Mouse (Mus musculus) kidney, adult 2 months (tissue): Measurements from ENCODE around the gene Spink2. TPM values are rescaled to one million over a fixed set of nuclear protein-coding genes. Genes with fewer than 3 reads are reported as not detected.
"Not testable (repeated sequence)": the region's sequence is repeated elsewhere in the genome, so short reads cannot be mapped to it uniquely, and the experiment has no call there.

Experiments
- DNase-seq: peaks from one replicate; pipeline ENCODE4 v3.0.0; 2021
- H3K27ac ChIP-seq: fragments of 200-500 bp; 2 replicates; pipeline ENCODE4 v1.5.1; 2012; ENCODE audit warnings: low read depth, low read length, control low read depth, inconsistent platforms; ENCODE audit not compliant: insufficient read depth
- H3K27me3 ChIP-seq: fragments of 200-500 bp; replicated peaks from 2 replicates; pipeline ENCODE4 v1.6.1; 2012; ENCODE audit warnings: mild to moderate bottlenecking, moderate library complexity, low read length, inconsistent platforms; ENCODE audit not compliant: control insufficient read depth, insufficient read depth
- H3K36me3 ChIP-seq: fragments of 200-500 bp; 2 replicates; pipeline ENCODE4 v1.6.1; 2012; ENCODE audit warnings: mild to moderate bottlenecking, moderate library complexity, low read length, inconsistent platforms; ENCODE audit not compliant: control insufficient read depth, insufficient read depth
- H3K4me1 ChIP-seq: fragments of 200-500 bp; 2 replicates; pipeline ENCODE4 v1.6.1; 2011; ENCODE audit warnings: low read length; ENCODE audit not compliant: control insufficient read depth, insufficient read depth
- H3K4me3 ChIP-seq: fragments of 200-500 bp; 2 replicates; pipeline ENCODE4 v1.5.1; 2011; ENCODE audit warnings: mild to moderate bottlenecking, low read depth, low read length, control low read depth; ENCODE audit not compliant: insufficient read depth
- CTCF ChIP-seq: fragments of 200-500 bp; conservative IDR thresholded peaks from 2 replicates; pipeline ENCODE4 v1.5.1; 2011; ENCODE audit warnings: low read depth, mild to moderate bottlenecking, control low read depth, low read length, moderate library complexity, mixed read lengths; ENCODE audit not compliant: insufficient read depth, insufficient read length
- POLR2A ChIP-seq: fragments of 200-500 bp; IDR thresholded peaks from one replicate; pipeline ENCODE4 v1.6.1; 2011; ENCODE audit warnings: low read depth, low read length, control low read depth
- WGBS: fragments of 180-500 bp; shearing (Covaris S2); methylation state at CpG from one replicate; pipeline ENCODE4 v1.1.7; 2018; 5-methylcytosine and 5-hydroxymethylcytosine counted together
- polyA plus RNA-seq: library from polyadenylated mRNA; depleted of rRNA; stranded (reverse); fragments of >200 nt; gene quantifications from 2 replicates; pipeline ENCODE4 v1.2.3, GENCODE M21; 2012

Spink2 gene
- polyA plus RNA-seq, 1 experiment = 0.23 TPM

GRCm38 (mm10) chr5:77193951-77194350 is 17.3 kb downstream of the Spink2 start:
- TF ChIP-seq POLR2A (no peak), CTCF (peak; percentile 59)
- H3K4me1 ChIP-seq = no peaks in the 10 kb centered on the region
- no peak overlapping the region for H3K27ac ChIP-seq
- no peaks in the 10 kb centered on the region for H3K27me3 ChIP-seq
- WGBS = 56% methylated on average over 3 of the region's 3 CpGs
- no peaks in the 10 kb centered on the region for H3K36me3 ChIP-seq
- H3K4me3 ChIP-seq = no peak overlapping the region
- DNase-seq = peak; percentile 53

DNA sequence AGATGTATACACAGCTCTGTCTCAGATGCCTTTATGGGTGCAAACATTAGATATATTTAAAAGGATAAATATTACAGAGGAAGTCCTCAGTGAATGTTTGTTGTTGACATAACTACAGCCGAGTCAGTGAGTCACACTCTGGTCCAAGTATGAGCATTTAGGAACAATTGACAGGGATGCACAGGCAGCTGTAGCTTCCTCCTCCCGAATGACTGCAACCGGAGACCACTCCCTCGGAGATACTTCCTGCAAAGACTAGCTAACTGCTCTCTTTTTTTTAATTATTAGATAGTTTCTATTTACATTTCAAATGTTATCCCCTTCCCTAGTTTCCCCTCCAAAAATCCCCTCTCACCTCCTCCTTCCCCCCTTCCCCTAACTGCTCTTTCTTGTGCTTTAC is 18.0 kb downstream of the Spink2 start:
- 42% methylated on average over 4 of the region's 4 CpGs for WGBS
- Histone ChIP-seq H3K27me3 (no peaks in the 10 kb centered on the region), H3K4me3 (no peak overlapping the region), H3K36me3 (no peaks in the 10 kb centered on the region), H3K27ac (no peak overlapping the region), H3K4me1 (no peaks in the 10 kb centered on the region)
- peak; percentile 6 for DNase-seq
- no peak for TF ChIP-seq POLR2A
- TF ChIP-seq CTCF = no peak

GRCm38 (mm10) chr5:77191631-77192030 is 19.6 kb downstream of the Spink2 start:
- no peak for DNase-seq
- Histone ChIP-seq H3K27me3 (no peaks in the 10 kb centered on the region), H3K4me3 (no peak overlapping the region), H3K27ac (no peak overlapping the region), H3K4me1 (no peaks in the 10 kb centered on the region), H3K36me3 (no peaks in the 10 kb centered on the region)
- TF ChIP-seq POLR2A (no peak), CTCF (no peak)
- 70% methylated on average over 1 of the region's 1 CpGs for WGBS

DNA sequence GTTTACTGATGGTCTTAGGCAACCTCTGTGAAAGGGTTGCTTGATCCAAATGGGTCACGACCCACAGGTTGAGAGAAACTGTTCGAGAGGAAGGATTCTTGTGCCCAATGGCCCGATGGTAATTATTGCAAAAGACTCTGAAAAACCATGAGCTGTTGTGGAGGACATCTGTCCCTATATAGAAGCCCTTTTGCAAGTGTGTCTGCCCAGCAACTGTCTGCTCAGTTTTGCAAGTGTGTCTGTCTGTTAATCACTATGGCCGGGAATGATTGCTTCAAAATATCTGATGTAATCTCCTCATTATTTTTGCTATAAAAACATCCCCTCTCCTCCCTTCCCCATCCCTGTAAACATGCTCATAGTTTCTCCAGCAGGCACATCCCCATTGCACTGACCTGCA is 20.2 kb downstream of the Spink2 start:
- WGBS = 79% methylated on average over 4 of the region's 4 CpGs
- Histone ChIP-seq H3K4me3 (no peak overlapping the region), H3K36me3 (no peaks in the 10 kb centered on the region), H3K4me1 (no peaks in the 10 kb centered on the region), H3K27me3 (no peaks in the 10 kb centered on the region), H3K27ac (no peak overlapping the region)
- no peak for DNase-seq
- no peak for TF ChIP-seq POLR2A

GRCm38 (mm10) chr5:77188738-77189137 is 22.5 kb downstream of the Spink2 start:
- TF ChIP-seq POLR2A = no peak
- no peak for TF ChIP-seq CTCF
- no peaks in the 10 kb centered on the region for H3K36me3 ChIP-seq
- no peak overlapping the region for H3K4me3 ChIP-seq
- no peak for DNase-seq
- H3K27me3 ChIP-seq = no peaks in the 10 kb centered on the region
- H3K27ac ChIP-seq = no peak overlapping the region
- WGBS = 41% methylated on average over 3 of the region's 3 CpGs
- H3K4me1 ChIP-seq = no peaks in the 10 kb centered on the region

GRCm38 (mm10) chr5:77185351-77185750 is 25.9 kb downstream of the Spink2 start:
- 92% methylated on average over 3 of the region's 3 CpGs for WGBS
- no peak overlapping the region for H3K27ac ChIP-seq
- no peak for DNase-seq
- TF ChIP-seq POLR2A (no peak), CTCF (no peak)
- no peak overlapping the region for H3K4me3 ChIP-seq
- H3K4me1 ChIP-seq = no peaks in the 10 kb centered on the region
- H3K36me3 ChIP-seq = no peaks in the 10 kb centered on the region
- H3K27me3 ChIP-seq = no peaks in the 10 kb centered on the region

DNA sequence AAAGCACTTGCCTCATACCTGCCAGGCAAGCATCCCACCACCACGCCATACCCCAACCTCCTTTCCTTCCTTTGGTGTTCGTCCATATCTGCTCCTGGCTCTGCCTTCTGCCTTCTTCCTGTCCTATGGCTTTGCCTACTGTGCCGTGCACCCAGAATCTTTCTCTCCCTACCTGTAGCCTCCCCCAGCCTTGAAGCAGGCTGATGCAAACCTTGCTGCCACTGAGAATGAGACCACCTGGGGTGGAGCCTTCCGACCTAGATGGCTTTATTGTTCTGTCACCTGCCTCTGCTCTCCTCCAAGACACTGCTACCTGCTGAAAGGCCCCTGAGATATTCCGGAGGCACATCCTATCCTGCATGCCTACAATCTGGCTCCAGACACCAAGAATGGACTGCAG is 27.4 kb downstream of the Spink2 start:
- H3K36me3 ChIP-seq, H3K4me1 ChIP-seq, H3K27me3 ChIP-seq, H3K4me3 ChIP-seq, DNase-seq, H3K27ac ChIP-seq: not testable (repeated sequence)
- 74% methylated on average over 5 of the region's 5 CpGs for WGBS

GRCm38 (mm10) chr5:77183338-77183737 is 27.9 kb downstream of the Spink2 start:
- Histone ChIP-seq H3K4me3 (no peak overlapping the region), H3K27me3 (no peaks in the 10 kb centered on the region), H3K27ac (no peak overlapping the region), H3K4me1 (no peaks in the 10 kb centered on the region), H3K36me3 (no peaks in the 10 kb centered on the region)
- WGBS = 44% methylated on average over 1 of the region's 1 CpGs
- TF ChIP-seq POLR2A (no peak), CTCF (no peak)
- no peak for DNase-seq
